ENCODE assay signal across 8 mouse cellular contexts in the genomic region with DNA sequence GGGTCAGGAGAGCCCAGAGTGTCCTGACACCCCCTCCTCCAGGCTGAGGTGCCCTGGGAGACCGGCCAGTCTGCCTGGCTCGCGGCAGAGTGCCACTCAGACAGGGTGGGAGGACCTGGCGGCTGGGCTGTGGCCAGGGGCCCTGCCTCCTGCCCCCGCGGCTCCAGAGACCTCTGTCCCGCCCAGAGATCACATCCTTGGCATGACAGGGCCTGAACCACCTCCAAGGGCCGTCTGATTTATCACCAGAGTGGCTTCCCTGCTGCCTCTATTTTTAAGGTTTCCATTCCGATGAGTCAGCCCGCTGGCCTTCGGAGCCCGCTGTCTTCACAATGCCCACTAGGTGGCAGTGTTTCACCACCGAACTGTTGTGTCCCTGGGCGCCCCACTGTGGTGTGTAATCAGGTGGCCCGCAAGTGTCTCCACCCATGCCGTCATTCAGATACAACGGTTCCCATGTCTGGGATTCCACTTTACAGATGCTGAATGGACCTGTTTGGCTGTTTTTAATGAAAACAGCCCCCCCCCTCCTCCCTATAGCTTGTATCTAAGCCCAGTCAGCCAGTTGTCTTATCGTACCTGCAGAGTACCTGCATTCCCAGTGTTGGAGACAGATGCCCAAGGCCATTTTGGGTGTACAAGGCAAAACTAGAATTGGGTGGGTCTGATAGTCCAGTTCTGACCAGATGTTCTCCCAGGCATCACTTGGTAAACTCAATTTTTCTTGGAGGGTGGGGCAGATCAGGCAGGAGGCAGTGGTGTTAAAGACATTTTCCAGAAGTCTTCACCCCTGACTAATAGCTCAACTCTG. TPM values are rescaled to one million over a fixed set of nuclear protein-coding genes. Genes with fewer than 3 reads are reported as not detected.
DNase-seq lines count a peak whose midpoint lies in the region; ATAC-seq lines count a peak whose summit lies in the region.

No protein-coding gene starts in this region.

- H3K27ac ChIP-seq in heart, embryonic 14.5 days (replicated peaks in 1 of 2; ENCODE audit: control insufficient read depth in 1 of 2, insufficient read depth in 1 of 2, low read depth in 2 of 2, low read length in 2 of 2), result no peak overlapping the region
- no peak overlapping the region for H3K27ac ChIP-seq in liver, embryonic 11.5 days (ENCODE audit: low read depth, low read length)
- no peak overlapping the region for H3K27ac ChIP-seq in stomach, embryonic 15.5 days

- peak overlapping the region in 1 of 2 experiments; percentile 5; a peak in 2 of 4 replicates for H3K4me3 ChIP-seq in heart, embryonic 14.5 days (ENCODE audit: control insufficient read depth in 1 of 2, insufficient read depth in 1 of 2, low read depth in 1 of 2, low read length in 2 of 2)
- 0 out of 2 replicates have a peak overlapping the region, but pooled peaks have one; percentile 3 for H3K4me3 ChIP-seq in liver, embryonic 11.5 days (ENCODE audit: low read depth, low read length)
- H3K4me3 ChIP-seq in stomach, embryonic 15.5 days (replicated peaks), result 0 out of 2 replicates have a peak overlapping the region, but pooled peaks have one; percentile 20

- ATAC-seq in CD4-positive, CD25-positive, alpha-beta regulatory T cell, adult 4 months, result peak; percentile 96
- 0 out of 2 replicates have a peak, but pooled peaks have one; percentile 29 for ATAC-seq in heart, embryonic 14.5 days (ENCODE audit: insufficient number of reproducible peaks, insufficient read depth, low FRiP score, low read depth)
- ATAC-seq in liver, embryonic 11.5 days (replicated peaks; ENCODE audit: low FRiP score), result peak; percentile 53
- ATAC-seq in stomach, embryonic 15.5 days (ENCODE audit: insufficient read depth, low FRiP score, low read depth), result peak; percentile 59

- H3K9ac ChIP-seq in heart, embryonic 14.5 days (ENCODE audit: low read length), result no peak overlapping the region
- no peak overlapping the region for H3K9ac ChIP-seq in liver, embryonic 11.5 days (ENCODE audit: low read depth, low read length)
- H3K9ac ChIP-seq in stomach, embryonic 15.5 days, result no peak overlapping the region

- peaks cover 40% of the 10 kb centered on the region for H3K27me3 ChIP-seq in heart, embryonic 14.5 days (ENCODE audit: control insufficient read depth, insufficient read depth, low read length)
- H3K27me3 ChIP-seq in liver, embryonic 11.5 days (replicated peaks; ENCODE audit: control insufficient read depth, insufficient read depth, low read length), result peaks cover 39% of the 10 kb centered on the region
- peaks cover 37% of the 10 kb centered on the region for H3K27me3 ChIP-seq in stomach, embryonic 15.5 days (replicated peaks)

- peaks cover 17 to 20% of the 10 kb centered on the region in 2 experiments for H3K4me1 ChIP-seq in heart, embryonic 14.5 days (ENCODE audit: control insufficient read depth in 2 of 2, insufficient read depth in 2 of 2, low read length in 2 of 2)
- peaks cover 15% of the 10 kb centered on the region for H3K4me1 ChIP-seq in liver, embryonic 11.5 days (replicated peaks; ENCODE audit: control insufficient read depth, insufficient read depth, low read length)
- peaks cover 5% of the 10 kb centered on the region; the same call in 1 of the 2 replicates for H3K4me1 ChIP-seq in stomach, embryonic 15.5 days

- H3K4me2 ChIP-seq in heart, embryonic 14.5 days (ENCODE audit: low read length), result peak overlapping the region; percentile 59
- H3K4me2 ChIP-seq in liver, embryonic 11.5 days, result peak overlapping the region; percentile 44
- peak overlapping the region; percentile 45 for H3K4me2 ChIP-seq in stomach, embryonic 15.5 days

- no peaks in the 10 kb centered on the region for H3K36me3 ChIP-seq in heart, embryonic 14.5 days (ENCODE audit: control insufficient read depth, insufficient read depth, low read length)
- no peaks in the 10 kb centered on the region for H3K36me3 ChIP-seq in liver, embryonic 11.5 days (ENCODE audit: control insufficient read depth, insufficient read depth, low read length)
- H3K36me3 ChIP-seq in stomach, embryonic 15.5 days, result no peaks in the 10 kb centered on the region

- no peaks in the 10 kb centered on the region for H3K9me3 ChIP-seq in heart, embryonic 14.5 days (ENCODE audit: control insufficient read depth, low read length)
- no peaks in the 10 kb centered on the region for H3K9me3 ChIP-seq in liver, embryonic 11.5 days (ENCODE audit: control insufficient read depth, low read length)
- H3K9me3 ChIP-seq in stomach, embryonic 15.5 days, result no peaks in the 10 kb centered on the region

- DNase-seq in brain, embryonic 18.5 days (ENCODE audit: low read depth, low spot score), result peak; percentile 60
- DNase-seq in fibroblast of lung, adult 2 months (ENCODE audit: low read depth), result peak; percentile 87
- DNase-seq in kidney, postnatal 10 days, result peak; percentile 90
- DNase-seq in liver, embryonic 11.5 days (ENCODE audit: low spot score), result peak; percentile 80
- peak; percentile 88 for DNase-seq in naive thymus-derived CD4-positive, alpha-beta T cell, adult 2 months (ENCODE audit: low read depth)

- WGBS in heart, embryonic 14.5 days, result 2% methylated on average over 18 of the region's 18 CpGs
- 7% methylated on average over 18 of the region's 18 CpGs for WGBS in liver, embryonic 11.5 days
- WGBS in stomach, embryonic 15.5 days, result 3% methylated on average over 18 of the region's 18 CpGs

RNA-seq across cellular contexts. Expression of a gene that starts 3.4 kb away (rescaled TPM):
- polyA plus RNA-seq in CD4-positive, CD25-positive, alpha-beta regulatory T cell, adult 4 months (2017; shearing (Covaris generic)), result not detected
- not detected in 2 replicates for polyA plus RNA-seq in heart, embryonic 14.5 days (2014; fragmentation: Nextera tagmentation; extraction: Ambion mirVana)
- not detected in 2 replicates for polyA plus RNA-seq in liver, embryonic 11.5 days (2014; fragmentation: Nextera tagmentation; extraction: Ambion mirVana)
- polyA plus RNA-seq in stomach, embryonic 15.5 days (2015; fragmentation: Nextera tagmentation; extraction: Ambion mirVana), result 0.08 and 0.19 TPM in 2 replicates

RNA-seq across cellular contexts. Expression of a gene that starts 18.5 kb away (rescaled TPM):
- polyA plus RNA-seq in CD4-positive, CD25-positive, alpha-beta regulatory T cell, adult 4 months (2017; shearing (Covaris generic)), result not detected
- polyA plus RNA-seq in heart, embryonic 14.5 days (2014; fragmentation: Nextera tagmentation; extraction: Ambion mirVana), result 5.3 and 5.6 TPM in 2 replicates
- polyA plus RNA-seq in liver, embryonic 11.5 days (2014; fragmentation: Nextera tagmentation; extraction: Ambion mirVana), result 0.21 and 0.36 TPM in 2 replicates
- polyA plus RNA-seq in stomach, embryonic 15.5 days (2015; fragmentation: Nextera tagmentation; extraction: Ambion mirVana), result 3.1 and 4.3 TPM in 2 replicates

RNA-seq across cellular contexts. Expression of a gene that starts 37.0 kb away (rescaled TPM):
- polyA plus RNA-seq in CD4-positive, CD25-positive, alpha-beta regulatory T cell, adult 4 months (2017; shearing (Covaris generic)), result under 1 TPM in 1 of 2 experiments, not detected in 1; 0.11 TPM
- not detected in 2 replicates for polyA plus RNA-seq in heart, embryonic 14.5 days (2014; fragmentation: Nextera tagmentation; extraction: Ambion mirVana)
- polyA plus RNA-seq in liver, embryonic 11.5 days (2014; fragmentation: Nextera tagmentation; extraction: Ambion mirVana), result not detected in 2 replicates
- 0.23 and 0.45 TPM in 2 replicates for polyA plus RNA-seq in stomach, embryonic 15.5 days (2015; fragmentation: Nextera tagmentation; extraction: Ambion mirVana)

RNA-seq across cellular contexts. Expression of a gene that starts 47.8 kb away (rescaled TPM):
- polyA plus RNA-seq in CD4-positive, CD25-positive, alpha-beta regulatory T cell, adult 4 months (2017; shearing (Covaris generic)), result 1 to 10 TPM in 1 of 2 experiments, under 1 TPM in 1; 0.78 to 2.0 TPM
- 0.30 TPM in 1 of 2 replicates, not detected in the other for polyA plus RNA-seq in heart, embryonic 14.5 days (2014; fragmentation: Nextera tagmentation; extraction: Ambion mirVana)
- 0.35 and 0.62 TPM in 2 replicates for polyA plus RNA-seq in liver, embryonic 11.5 days (2014; fragmentation: Nextera tagmentation; extraction: Ambion mirVana)
- 0.21 and 0.35 TPM in 2 replicates for polyA plus RNA-seq in stomach, embryonic 15.5 days (2015; fragmentation: Nextera tagmentation; extraction: Ambion mirVana)

Comparison
In these comparisons a context has a peak if more than half of its experiments do, and no peak if none do; other contexts are left out.
1. ATAC-seq: peak in every context shown above with its lines; median percentile 96 in CD4-positive, CD25-positive, alpha-beta regulatory T cell, adult 4 months; 59 in stomach, embryonic 15.5 days; 53 in liver, embryonic 11.5 days; 29 in heart, embryonic 14.5 days.